ENCODE assay signal across 12 mouse cellular contexts in the genomic region with DNA sequence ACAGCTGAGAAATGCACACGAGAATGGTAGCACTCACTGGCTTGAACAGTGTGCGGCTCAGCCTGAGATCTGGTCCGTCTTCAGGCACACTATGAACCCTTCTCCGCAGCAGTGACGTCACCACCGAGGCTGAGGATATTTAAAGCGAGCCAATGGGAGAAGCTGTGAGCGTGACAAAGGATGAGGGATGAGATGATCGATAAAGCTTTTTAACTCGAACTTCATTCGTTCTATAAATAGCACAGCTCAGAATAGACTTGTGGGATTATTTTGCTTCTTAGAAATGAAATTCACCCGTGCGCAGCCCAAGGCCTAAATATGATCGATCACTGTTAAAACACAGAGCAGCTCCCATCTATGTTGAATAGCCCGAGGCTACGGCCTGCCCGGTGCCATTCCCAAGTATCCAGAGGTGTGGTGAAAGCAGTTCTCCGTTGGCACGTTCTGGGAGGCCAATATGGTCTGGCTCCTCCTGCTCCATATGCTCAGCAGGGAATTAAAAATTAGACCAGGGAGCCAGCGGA. TPM values are rescaled to one million over a fixed set of nuclear protein-coding genes. Genes with fewer than 3 reads are reported as not detected.
DNase-seq lines count a peak whose midpoint lies in the region; ATAC-seq and TF ChIP-seq lines count a peak whose summit lies in the region.
"Had no signal": no experiment of that assay in that cellular context is flagged by ENCODE, and none has a peak within 500 bp of the region (broad histone marks: within the 10 kb centered on the region; RNA-seq: fewer than 3 reads in every experiment).

No protein-coding gene starts in this region.

- peak; percentile 26; the same call in 1 of the 2 replicates for ATAC-seq in hindbrain, embryonic 12.5 days (ENCODE audit: low FRiP score)

- H3K9me3 ChIP-seq in hindbrain, embryonic 12.5 days (replicated peaks), result no peaks in the 10 kb centered on the region
- no peaks in the 10 kb centered on the region for H3K9me3 ChIP-seq in hindbrain, embryonic 10.5 days
- H3K9me3 ChIP-seq: embryonic facial prominence, embryonic 13.5 days had no signal

- H3K4me3 ChIP-seq in hindbrain, embryonic 12.5 days, result no peak overlapping the region
- no peak overlapping the region for H3K4me3 ChIP-seq in hindbrain, embryonic 10.5 days
- peak overlapping the region; percentile 40 for H3K4me3 ChIP-seq in layer of hippocampus, adult 2 months
- H3K4me3 ChIP-seq: embryonic facial prominence, embryonic 13.5 days had no signal

- H3K4me2 ChIP-seq in hindbrain, embryonic 12.5 days (replicated peaks), result no peak overlapping the region
- H3K4me2 ChIP-seq: embryonic facial prominence, embryonic 13.5 days had no signal

- no peak overlapping the region for H3K27ac ChIP-seq in hindbrain, embryonic 12.5 days
- no peak overlapping the region for H3K27ac ChIP-seq in hindbrain, embryonic 10.5 days
- peak overlapping the region; percentile 88 for H3K27ac ChIP-seq in layer of hippocampus, adult 2 months
- H3K27ac ChIP-seq: embryonic facial prominence, embryonic 13.5 days; macrophage had no signal

- no peaks in the 10 kb centered on the region for H3K27me3 ChIP-seq in hindbrain, embryonic 12.5 days
- H3K27me3 ChIP-seq in hindbrain, embryonic 10.5 days (ENCODE audit: insufficient read depth, poor library complexity, severe bottlenecking), result no peaks in the 10 kb centered on the region
- H3K27me3 ChIP-seq: embryonic facial prominence, embryonic 13.5 days had no signal

- no peak for TF ChIP-seq CTCF in layer of hippocampus, adult 2 months (conservative IDR thresholded peaks at IDR 0.05)

- no peak overlapping the region for H3K9ac ChIP-seq in hindbrain, embryonic 12.5 days
- H3K9ac ChIP-seq: embryonic facial prominence, embryonic 13.5 days had no signal

- no peaks in the 10 kb centered on the region for H3K4me1 ChIP-seq in hindbrain, embryonic 12.5 days
- H3K4me1 ChIP-seq in hindbrain, embryonic 10.5 days (replicated peaks), result no peaks in the 10 kb centered on the region
- H3K4me1 ChIP-seq: embryonic facial prominence, embryonic 13.5 days had no signal

- no peak for DNase-seq in hindbrain, embryonic 10.5 days (ENCODE audit: low spot score)
- peak; percentile 48 to 54 for DNase-seq in cerebellum, postnatal 36 days
- peak; percentile 66 to 83 for DNase-seq in layer of hippocampus, adult 2 months (ENCODE audit: low spot score in 2 of 2)
- DNase-seq in right cerebral cortex, adult 2 months (ENCODE audit: low spot score in 2 of 2), result peak; percentile 77
- DNase-seq in adrenal gland, adult (ENCODE audit: inconsistent age in 2 of 2, low spot score in 1 of 2), result no peak
- DNase-seq in urinary bladder, postnatal 10 days (ENCODE audit: low spot score), result no peak
- DNase-seq: adrenal gland, postnatal 10 days; thymus, postnatal 25 days had no signal

- H3K36me3 ChIP-seq in hindbrain, embryonic 12.5 days, result no peaks in the 10 kb centered on the region
- no peaks in the 10 kb centered on the region for H3K36me3 ChIP-seq in hindbrain, embryonic 10.5 days
- H3K36me3 ChIP-seq: embryonic facial prominence, embryonic 13.5 days had no signal

- 80% methylated on average over 20 of the region's 20 CpGs for WGBS in hindbrain, embryonic 12.5 days
- WGBS in hindbrain, embryonic 10.5 days, result 85% methylated on average over 20 of the region's 20 CpGs

RNA-seq across cellular contexts. Expression of a gene that starts 9.4 kb away (rescaled TPM):
- 3.9 and 5.7 TPM in 2 replicates for polyA plus RNA-seq in hindbrain, embryonic 12.5 days (2016; fragmentation: Nextera tagmentation; extraction: Ambion mirVana)
- polyA plus RNA-seq in hindbrain, embryonic 10.5 days (2016; fragmentation: Nextera tagmentation; extraction: Ambion mirVana), result 1.8 and 3.5 TPM in 2 replicates
- total RNA-seq in layer of hippocampus, adult 2 months (2021), result 10 to 100 TPM; 49.4 to 54.1 TPM

RNA-seq across cellular contexts. Expression of a gene that starts 41.5 kb away (rescaled TPM):
- not detected in 2 replicates for polyA plus RNA-seq in hindbrain, embryonic 12.5 days (2016; fragmentation: Nextera tagmentation; extraction: Ambion mirVana)
- not detected in 2 replicates for polyA plus RNA-seq in hindbrain, embryonic 10.5 days (2016; fragmentation: Nextera tagmentation; extraction: Ambion mirVana)
- not detected for total RNA-seq in layer of hippocampus, adult 2 months (2021)
- polyA plus RNA-seq: embryonic facial prominence, embryonic 13.5 days; limb, embryonic 11.5 days; macrophage had no signal

Comparison
In these comparisons a context has a peak if more than half of its experiments do, and no peak if none do; other contexts are left out.
1. DNase-seq: peak in cerebellum, postnatal 36 days (2 of 2), layer of hippocampus, adult 2 months (2 of 2) and right cerebral cortex, adult 2 months (2 of 2); none in hindbrain, embryonic 10.5 days (single experiment), adrenal gland, adult (0 of 2) and urinary bladder, postnatal 10 days (single experiment).